Mouse (Mus musculus): ENCODE data around the gene Ifi35. TPM values are rescaled to one million over a fixed set of nuclear protein-coding genes. Genes with fewer than 3 reads are reported as not detected.

Gene Ifi35
- polyA plus RNA-seq, 1 experiment = 44.3 TPM

DNA sequence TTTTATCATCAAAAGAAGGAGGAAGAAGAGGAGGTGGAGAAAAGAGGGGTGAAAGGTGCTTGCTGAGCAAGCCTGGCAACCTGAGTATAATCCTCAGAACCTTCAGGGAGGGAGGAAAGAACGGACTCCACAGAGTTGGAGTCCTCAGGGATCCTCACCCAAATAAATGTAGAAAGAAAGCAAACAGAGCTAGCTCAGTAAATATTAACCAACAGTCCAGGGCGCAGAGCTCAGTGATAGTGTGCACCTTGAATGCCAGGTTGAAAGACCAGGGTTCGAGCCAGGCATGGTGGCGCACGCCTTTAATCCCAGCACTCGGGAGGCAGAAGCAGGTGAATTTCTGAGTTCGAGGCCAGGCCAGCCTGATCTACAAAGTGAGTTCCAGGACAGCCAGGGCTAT lies 7.4 kb downstream of the Ifi35 start:
- no peaks in the 10 kb centered on the region for H3K27me3 ChIP-seq (ENCODE audit: control insufficient read depth, insufficient read depth, low read length)
- H3K4me3 ChIP-seq (ENCODE audit: extremely low read depth, insufficient read depth, insufficient read length) = no peak overlapping the region
- H3K4me1 ChIP-seq (ENCODE audit: control insufficient read depth, insufficient read depth, insufficient read length) = peaks cover 2% of the 10 kb centered on the region; the same call in 1 of the 2 replicates
- no peak for DNase-seq (ENCODE audit: low read depth in 1 of 2, low spot score in 2 of 2)
- no peak overlapping the region for H3K27ac ChIP-seq (ENCODE audit: insufficient read depth, low read length)
- TF ChIP-seq POLR2A (IDR thresholded peaks at IDR 0.05; ENCODE audit: low read depth, low read length) (no peak), CTCF (IDR thresholded peaks at IDR 0.05; ENCODE audit: extremely low read depth, insufficient read depth, insufficient read length, insufficient replicate concordance) (no peak)
- 96% methylated on average over 7 of the region's 7 CpGs for WGBS
- H3K36me3 ChIP-seq (ENCODE audit: control insufficient read depth, insufficient read depth, low read length) = peaks cover 33% of the 10 kb centered on the region

DNA sequence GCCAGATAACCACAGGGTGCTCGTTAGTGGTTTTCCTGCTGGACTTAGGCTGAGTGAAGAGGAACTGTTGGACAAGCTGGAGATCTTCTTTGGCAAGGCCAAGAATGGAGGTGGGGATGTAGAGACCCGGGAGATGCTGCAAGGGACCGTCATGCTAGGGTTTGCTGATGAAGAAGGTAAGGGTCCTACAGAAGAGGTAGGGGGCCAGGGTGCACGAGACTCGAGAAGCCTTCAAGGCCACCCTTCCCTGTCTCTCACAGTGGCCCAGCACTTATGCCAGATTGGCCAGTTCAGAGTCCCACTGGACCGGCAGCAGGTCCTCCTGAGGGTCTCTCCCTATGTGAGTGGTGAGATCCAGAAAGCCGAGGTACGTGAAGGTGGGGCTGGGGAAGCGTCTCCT lies 9.4 kb downstream of the Ifi35 start:
- WGBS = 91% methylated on average over 9 of the region's 9 CpGs
- no peaks in the 10 kb centered on the region for H3K4me1 ChIP-seq (ENCODE audit: control insufficient read depth, insufficient read depth, insufficient read length)
- no peak overlapping the region for H3K27ac ChIP-seq (ENCODE audit: insufficient read depth, low read length)
- TF ChIP-seq CTCF (IDR thresholded peaks at IDR 0.05; ENCODE audit: extremely low read depth, insufficient read depth, insufficient read length, insufficient replicate concordance) (no peak), POLR2A (IDR thresholded peaks at IDR 0.05; ENCODE audit: low read depth, low read length) (no peak)
- no peaks in the 10 kb centered on the region for H3K27me3 ChIP-seq (ENCODE audit: control insufficient read depth, insufficient read depth, low read length)
- H3K4me3 ChIP-seq (ENCODE audit: extremely low read depth, insufficient read depth, insufficient read length) = no peak overlapping the region
- peaks cover 33% of the 10 kb centered on the region for H3K36me3 ChIP-seq (ENCODE audit: control insufficient read depth, insufficient read depth, low read length)
- no peak for DNase-seq (ENCODE audit: low read depth in 1 of 2, low spot score in 2 of 2)

DNA sequence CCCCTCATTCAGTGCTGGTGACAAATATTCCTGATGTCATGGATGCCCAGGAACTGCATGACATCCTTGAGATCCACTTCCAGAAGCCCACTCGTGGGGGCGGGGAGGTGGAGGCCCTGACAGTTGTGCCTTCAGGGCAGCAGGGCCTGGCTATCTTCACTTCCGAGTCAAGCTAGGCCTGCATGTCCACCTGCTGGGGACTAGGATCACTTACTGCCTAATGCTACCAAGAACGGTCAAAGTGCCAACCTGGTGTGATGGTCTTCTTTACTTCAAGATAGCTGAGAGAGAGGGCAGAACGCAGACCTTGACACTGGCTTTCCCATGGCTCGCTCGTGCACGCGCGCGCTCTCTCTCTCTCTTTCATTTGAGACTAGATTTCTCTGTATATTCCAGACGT lies 10.0 kb downstream of the Ifi35 start:
- DNase-seq (ENCODE audit: low read depth in 1 of 2, low spot score in 2 of 2) = no peak
- no peaks in the 10 kb centered on the region for H3K4me1 ChIP-seq (ENCODE audit: control insufficient read depth, insufficient read depth, insufficient read length)
- no peak overlapping the region for H3K27ac ChIP-seq (ENCODE audit: insufficient read depth, low read length)
- H3K4me3 ChIP-seq (ENCODE audit: extremely low read depth, insufficient read depth, insufficient read length) = no peak overlapping the region
- no peak for TF ChIP-seq CTCF (IDR thresholded peaks at IDR 0.05; ENCODE audit: extremely low read depth, insufficient read depth, insufficient read length, insufficient replicate concordance)
- no peak for TF ChIP-seq POLR2A (IDR thresholded peaks at IDR 0.05; ENCODE audit: low read depth, low read length)
- no peaks in the 10 kb centered on the region for H3K27me3 ChIP-seq (ENCODE audit: control insufficient read depth, insufficient read depth, low read length)
- peaks cover 33% of the 10 kb centered on the region for H3K36me3 ChIP-seq (ENCODE audit: control insufficient read depth, insufficient read depth, low read length)
- WGBS = 92% methylated on average over 12 of the region's 12 CpGs

DNA sequence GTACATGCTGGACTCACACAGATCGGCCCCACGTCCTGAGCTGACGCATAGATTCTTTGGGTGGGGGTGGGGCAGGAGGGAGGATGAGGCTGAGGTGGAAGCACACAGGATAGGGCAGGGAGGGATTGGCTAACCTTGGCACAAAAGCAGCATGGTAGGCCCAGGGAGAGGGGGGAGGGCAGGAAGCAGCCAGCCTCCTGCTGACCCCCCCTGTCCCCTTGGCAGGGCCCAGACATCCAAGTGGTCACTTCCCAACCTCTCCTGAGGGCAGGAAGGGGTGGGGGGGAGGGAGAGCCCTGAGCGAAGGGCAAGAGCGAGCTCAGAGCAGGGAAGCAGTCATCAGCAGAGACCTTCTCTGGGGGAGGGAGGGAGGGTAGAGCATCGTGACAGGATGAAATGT lies 11.5 kb downstream of the Ifi35 start:
- Histone ChIP-seq H3K27ac (ENCODE audit: insufficient read depth, low read length) (no peak overlapping the region), H3K4me1 (ENCODE audit: control insufficient read depth, insufficient read depth, insufficient read length) (0 out of 2 replicates have a peak, but pooled peaks cover 2% of the 10 kb centered on the region), H3K27me3 (ENCODE audit: control insufficient read depth, insufficient read depth, low read length) (no peaks in the 10 kb centered on the region), H3K4me3 (ENCODE audit: extremely low read depth, insufficient read depth, insufficient read length) (no peak overlapping the region), H3K36me3 (ENCODE audit: control insufficient read depth, insufficient read depth, low read length) (peaks cover 33% of the 10 kb centered on the region)
- no peak for TF ChIP-seq POLR2A (IDR thresholded peaks at IDR 0.05; ENCODE audit: low read depth, low read length)
- 94% methylated on average over 6 of the region's 6 CpGs for WGBS
- no peak for DNase-seq (ENCODE audit: low read depth in 1 of 2, low spot score in 2 of 2)

DNA sequence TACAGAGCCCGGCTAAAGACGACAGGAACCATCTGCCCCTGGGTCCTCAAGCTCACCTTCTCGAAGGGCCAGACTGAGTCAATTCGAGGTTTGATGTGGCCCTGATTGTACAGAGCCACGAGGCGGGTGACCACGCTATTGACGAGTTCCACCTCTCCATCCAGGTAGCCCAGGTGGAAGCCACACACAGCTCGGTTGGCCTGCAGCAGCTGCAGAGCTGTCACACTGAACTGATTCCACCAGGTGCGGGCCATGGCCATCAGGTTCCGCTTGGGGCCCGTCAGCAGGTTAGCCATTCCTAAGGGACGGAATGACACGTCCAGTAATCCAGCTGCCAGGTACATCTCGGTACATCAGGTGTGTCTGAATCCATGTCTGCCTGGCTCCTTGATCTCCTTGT lies 12.1 kb downstream of the Ifi35 start:
- WGBS = 89% methylated on average over 15 of the region's 15 CpGs
- H3K4me1 ChIP-seq (ENCODE audit: control insufficient read depth, insufficient read depth, insufficient read length) = peaks cover 6% of the 10 kb centered on the region; the same call in 1 of the 2 replicates
- peaks cover 33% of the 10 kb centered on the region for H3K36me3 ChIP-seq (ENCODE audit: control insufficient read depth, insufficient read depth, low read length)
- H3K27ac ChIP-seq (ENCODE audit: insufficient read depth, low read length) = no peak overlapping the region
- no peaks in the 10 kb centered on the region for H3K27me3 ChIP-seq (ENCODE audit: control insufficient read depth, insufficient read depth, low read length)
- DNase-seq (ENCODE audit: low read depth in 1 of 2, low spot score in 2 of 2) = no peak
- no peak overlapping the region for H3K4me3 ChIP-seq (ENCODE audit: extremely low read depth, insufficient read depth, insufficient read length)
- TF ChIP-seq CTCF (IDR thresholded peaks at IDR 0.05; ENCODE audit: extremely low read depth, insufficient read depth, insufficient read length, insufficient replicate concordance) = no peak
- TF ChIP-seq POLR2A (IDR thresholded peaks at IDR 0.05; ENCODE audit: low read depth, low read length) = no peak

DNA sequence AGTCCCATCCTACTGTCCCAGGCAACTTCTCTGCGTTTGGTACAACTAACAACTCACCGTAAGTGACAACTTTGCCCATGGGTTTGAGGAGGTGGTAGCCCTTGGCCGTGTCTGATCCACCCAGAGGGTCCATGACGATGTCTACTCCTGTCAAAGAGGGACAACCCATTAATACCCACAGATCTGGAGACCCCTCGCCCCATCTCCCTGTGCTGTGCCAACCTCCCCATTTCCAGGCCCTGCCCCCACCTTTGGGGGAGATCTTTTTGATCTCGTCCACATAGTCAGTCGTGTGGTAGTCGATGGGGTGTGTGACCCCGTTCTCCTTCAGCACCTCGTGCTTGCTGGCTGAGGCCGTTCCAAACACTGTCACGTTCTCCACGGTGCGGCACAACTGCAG lies 13.9 kb downstream of the Ifi35 start:
- Histone ChIP-seq H3K27ac (ENCODE audit: insufficient read depth, low read length) (no peak overlapping the region), H3K27me3 (ENCODE audit: control insufficient read depth, insufficient read depth, low read length) (no peaks in the 10 kb centered on the region; the same call in 1 of the 2 replicates), H3K36me3 (ENCODE audit: control insufficient read depth, insufficient read depth, low read length) (peaks cover 26% of the 10 kb centered on the region), H3K4me3 (ENCODE audit: extremely low read depth, insufficient read depth, insufficient read length) (no peak overlapping the region), H3K4me1 (ENCODE audit: control insufficient read depth, insufficient read depth, insufficient read length) (peaks cover 6% of the 10 kb centered on the region)
- TF ChIP-seq POLR2A (IDR thresholded peaks at IDR 0.05; ENCODE audit: low read depth, low read length) (no peak), CTCF (IDR thresholded peaks at IDR 0.05; ENCODE audit: extremely low read depth, insufficient read depth, insufficient read length, insufficient replicate concordance) (no peak)
- 91% methylated on average over 14 of the region's 14 CpGs for WGBS
- DNase-seq (ENCODE audit: low read depth in 1 of 2, low spot score in 2 of 2) = no peak

DNA sequence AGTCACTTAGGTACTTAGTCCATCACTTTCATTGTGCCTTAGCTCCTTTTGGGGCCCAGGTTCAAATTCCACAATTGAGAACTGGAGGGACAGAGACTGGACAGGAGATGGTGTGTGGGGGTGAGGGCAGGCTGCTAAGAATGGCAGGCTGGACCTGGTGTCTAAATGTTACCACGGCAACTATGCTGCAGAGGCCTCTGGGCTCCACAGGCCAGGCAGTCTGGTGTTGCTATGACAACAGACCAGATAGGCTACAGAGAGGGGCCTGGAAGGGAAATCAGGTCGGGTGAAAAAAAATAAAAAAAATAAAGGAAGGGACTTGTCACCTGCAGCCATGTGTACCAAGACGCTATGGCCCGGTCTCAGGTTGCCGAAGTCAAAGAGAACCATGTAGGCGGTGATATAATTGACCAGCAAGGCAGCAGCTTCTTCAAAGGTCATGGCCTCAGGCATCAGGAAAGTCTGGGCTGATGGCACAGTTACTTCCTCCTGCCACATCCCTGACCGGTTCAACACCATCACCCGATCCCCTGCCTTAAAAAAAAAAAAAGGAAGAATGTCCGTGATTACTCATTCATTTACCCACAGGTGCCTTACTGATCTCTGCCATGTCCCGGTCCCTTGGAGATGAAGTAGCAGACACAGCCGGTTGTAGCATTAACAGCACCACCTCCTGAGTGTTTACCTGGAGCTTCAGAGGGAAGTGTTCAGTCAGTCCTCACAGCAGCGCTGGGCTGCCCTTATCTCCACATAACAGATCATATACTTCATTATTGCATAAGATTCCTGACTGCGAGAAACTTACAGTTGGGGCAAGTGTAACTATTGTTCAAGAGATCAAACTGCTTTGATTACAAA lies 14.6 kb downstream of the Ifi35 start:
- no peak for DNase-seq (ENCODE audit: low read depth in 1 of 2, low spot score in 2 of 2)
- H3K4me3 ChIP-seq (ENCODE audit: extremely low read depth, insufficient read depth, insufficient read length) = no peak overlapping the region
- H3K4me1 ChIP-seq (ENCODE audit: control insufficient read depth, insufficient read depth, insufficient read length) = peaks cover 12% of the 10 kb centered on the region
- 30% methylated on average over 13 of the region's 13 CpGs for WGBS
- TF ChIP-seq POLR2A (IDR thresholded peaks at IDR 0.05; ENCODE audit: low read depth, low read length) (no peak), CTCF (IDR thresholded peaks at IDR 0.05; ENCODE audit: extremely low read depth, insufficient read depth, insufficient read length, insufficient replicate concordance) (no peak)
- H3K27ac ChIP-seq (ENCODE audit: insufficient read depth, low read length) = no peak overlapping the region
- peaks cover 19% of the 10 kb centered on the region for H3K36me3 ChIP-seq (ENCODE audit: control insufficient read depth, insufficient read depth, low read length)
- H3K27me3 ChIP-seq (ENCODE audit: control insufficient read depth, insufficient read depth, low read length) = no peaks in the 10 kb centered on the region; the same call in 1 of the 2 replicates

Measured in spleen, adult 2 months (tissue).